Mouse (Mus musculus): ENCODE measurements around the gene Sla2. TPM values are rescaled to one million over a fixed set of nuclear protein-coding genes. Genes with fewer than 3 reads are reported as not detected.
"Not testable (repeated sequence)": the region's sequence is repeated elsewhere in the genome, so short reads cannot be mapped to it uniquely, and the experiment has no call there.

Gene Sla2
- polyA plus RNA-seq, 1 experiment from 2014 or later = 0.31 TPM

DNA sequence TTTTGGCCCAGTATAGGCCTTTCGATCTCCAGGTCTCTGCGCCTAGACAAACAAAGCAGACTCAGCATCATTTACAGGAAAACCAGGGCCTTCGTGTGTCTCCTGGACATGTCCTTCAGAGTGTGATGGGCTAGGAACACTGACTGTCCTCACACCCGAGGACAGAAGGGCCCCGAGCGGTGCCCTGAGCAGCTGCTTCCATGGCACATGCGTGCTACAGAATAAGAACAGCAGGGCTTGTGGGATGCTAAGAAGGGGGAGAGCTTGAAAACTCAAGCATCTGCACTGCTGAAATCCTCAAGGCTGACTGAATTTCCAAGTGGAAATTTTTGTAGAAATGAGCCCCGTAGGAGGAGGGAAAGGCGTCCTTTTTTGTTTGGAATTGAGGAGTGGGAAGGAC, 10.0 kb upstream of the Sla2 start:
- Histone ChIP-seq H3K9me3 (no peaks in the 10 kb centered on the region), H3K4me2 (no peak overlapping the region), H3K36me3 (no peaks in the 10 kb centered on the region), H3K9ac (no peak overlapping the region), H3K27me3 (no peaks in the 10 kb centered on the region), H3K4me3 (no peak overlapping the region), H3K4me1 (replicated peaks) (peaks cover 10% of the 10 kb centered on the region), H3K27ac (no peak overlapping the region)
- WGBS = 90% methylated on average over 9 of the region's 9 CpGs
- no peak for ATAC-seq (ENCODE audit: low FRiP score)

DNA sequence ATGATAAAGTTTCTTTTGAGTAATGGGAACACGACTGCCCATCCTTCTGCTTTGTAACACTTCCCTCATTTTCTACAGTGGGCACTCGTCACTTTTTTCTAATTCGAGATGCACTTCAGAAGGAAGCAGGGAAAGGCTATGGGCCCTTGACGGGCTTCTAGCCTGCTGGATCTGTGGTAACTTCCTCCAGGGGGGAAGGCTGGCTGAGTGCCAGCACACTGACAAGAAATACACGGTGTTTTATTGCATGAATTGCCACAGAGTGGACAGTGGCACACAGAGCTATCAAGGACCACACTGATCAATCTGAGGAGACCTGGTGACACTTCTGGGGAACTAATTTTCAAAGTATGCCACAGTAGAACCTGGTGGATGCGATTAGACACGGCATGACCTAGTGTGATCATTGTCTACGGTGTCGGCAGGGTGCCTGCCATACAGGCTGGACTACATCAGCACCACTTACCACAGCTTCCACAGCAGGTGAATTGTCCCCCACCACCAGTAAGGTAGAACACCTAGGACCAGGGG, 9.5 kb upstream of the Sla2 start:
- no peak overlapping the region for H3K27ac ChIP-seq
- H3K9ac ChIP-seq = no peak overlapping the region
- 76% methylated on average over 9 of the region's 9 CpGs for WGBS
- H3K4me2 ChIP-seq = no peak overlapping the region
- H3K9me3 ChIP-seq = no peaks in the 10 kb centered on the region
- H3K4me3 ChIP-seq = no peak overlapping the region
- H3K4me1 ChIP-seq (replicated peaks) = peaks cover 14% of the 10 kb centered on the region
- H3K27me3 ChIP-seq = no peaks in the 10 kb centered on the region
- ATAC-seq (ENCODE audit: low FRiP score) = no peak
- H3K36me3 ChIP-seq = no peaks in the 10 kb centered on the region

DNA sequence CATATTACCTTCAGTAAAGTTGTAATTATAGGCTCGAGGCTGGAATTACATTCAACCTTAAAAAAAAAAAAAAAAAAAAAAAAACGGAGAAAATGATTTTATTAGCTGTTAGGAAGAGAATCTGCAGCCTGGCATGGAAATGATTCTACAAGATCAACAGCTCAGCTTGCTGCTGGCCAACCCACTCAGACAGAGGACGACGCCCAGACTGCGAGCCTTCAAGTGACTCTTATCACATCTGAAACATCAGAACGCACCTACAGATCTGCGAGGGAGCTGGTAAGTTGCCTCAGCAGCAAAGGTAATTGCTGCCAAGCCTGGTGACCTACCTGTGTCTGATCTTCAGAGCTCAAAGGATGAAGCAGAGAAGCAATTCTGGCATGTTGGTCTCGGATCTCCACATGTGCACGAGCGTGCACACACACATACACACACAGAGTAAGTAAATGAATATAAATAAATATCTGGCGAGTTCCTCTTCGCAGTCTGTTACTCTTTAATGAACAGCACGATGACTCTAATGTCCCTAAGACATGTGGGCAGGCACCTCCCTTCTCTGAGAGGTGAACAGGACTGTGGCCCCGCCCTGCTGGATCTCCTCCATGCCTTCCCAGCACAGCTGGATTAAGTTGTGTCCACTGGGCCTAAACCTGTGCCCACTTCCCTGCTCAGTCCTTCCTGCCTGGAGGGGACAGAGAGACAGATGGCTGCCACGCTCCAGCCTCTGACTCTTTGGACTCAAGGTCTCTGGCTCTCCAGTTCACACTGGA, 7.7 kb upstream of the Sla2 start:
- Histone ChIP-seq H3K9ac (no peak overlapping the region), H3K4me2 (no peak overlapping the region), H3K27ac (no peak overlapping the region), H3K36me3 (no peaks in the 10 kb centered on the region), H3K9me3 (no peaks in the 10 kb centered on the region), H3K4me3 (no peak overlapping the region), H3K27me3 (no peaks in the 10 kb centered on the region), H3K4me1 (replicated peaks) (peaks cover 14% of the 10 kb centered on the region)
- ATAC-seq (ENCODE audit: low FRiP score) = no peak
- 87% methylated on average over 15 of the region's 15 CpGs for WGBS

DNA sequence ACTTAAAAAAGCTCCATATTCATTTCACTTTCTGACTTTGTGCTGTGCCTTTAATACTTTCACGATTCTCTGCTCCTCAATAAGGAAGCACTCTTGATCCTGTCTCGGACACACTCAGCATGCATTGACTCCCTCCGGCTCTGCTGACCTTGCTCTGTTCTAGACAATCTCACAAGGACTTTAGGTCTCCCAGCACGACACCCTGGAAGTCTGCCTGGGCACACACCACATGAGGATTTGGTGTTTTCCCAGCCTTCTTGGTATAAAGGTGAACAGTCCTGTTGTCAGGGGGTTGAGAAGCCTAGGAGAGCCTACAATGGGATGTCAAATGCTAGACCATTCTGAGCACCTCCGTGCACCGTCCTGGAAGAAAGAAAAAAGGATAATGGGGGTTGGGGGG, 5.8 kb upstream of the Sla2 start:
- no peak for ATAC-seq (ENCODE audit: low FRiP score)
- peaks cover 14% of the 10 kb centered on the region for H3K4me1 ChIP-seq (replicated peaks)
- no peak overlapping the region for H3K4me2 ChIP-seq
- H3K9ac ChIP-seq = no peak overlapping the region
- no peaks in the 10 kb centered on the region for H3K36me3 ChIP-seq
- no peaks in the 10 kb centered on the region for H3K9me3 ChIP-seq
- H3K27me3 ChIP-seq = no peaks in the 10 kb centered on the region
- WGBS = 62% methylated on average over 6 of the region's 6 CpGs
- H3K27ac ChIP-seq = no peak overlapping the region; the same call in 1 of the 2 replicates
- no peak overlapping the region for H3K4me3 ChIP-seq

DNA sequence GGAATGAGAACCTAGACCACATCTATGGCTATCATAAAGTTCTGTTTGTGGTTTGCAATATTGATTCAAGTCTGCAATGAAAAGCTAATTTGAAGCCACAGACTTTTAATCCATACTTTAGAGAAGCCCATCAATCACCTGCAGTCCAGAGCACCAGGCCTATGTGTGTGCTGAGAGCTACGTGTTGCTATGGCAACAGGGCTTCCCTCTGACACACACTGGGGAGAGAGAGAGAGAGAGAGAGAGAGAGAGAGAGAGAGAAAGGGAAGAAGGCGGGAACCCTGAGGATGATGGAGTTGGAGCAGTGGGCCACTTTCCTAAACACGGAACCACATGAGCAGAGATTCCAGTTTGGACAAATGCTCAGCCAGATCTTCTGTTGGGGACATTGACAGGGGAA, 5.2 kb upstream of the Sla2 start:
- Histone ChIP-seq H3K36me3 (no peaks in the 10 kb centered on the region), H3K27ac (no peak overlapping the region; the same call in 1 of the 2 replicates), H3K27me3 (no peaks in the 10 kb centered on the region), H3K4me3 (no peak overlapping the region), H3K4me2 (no peak overlapping the region), H3K4me1 (replicated peaks) (peaks cover 14% of the 10 kb centered on the region), H3K9ac (no peak overlapping the region), H3K9me3 (no peaks in the 10 kb centered on the region)
- 17% methylated on average over 3 of the region's 3 CpGs for WGBS
- ATAC-seq (ENCODE audit: low FRiP score) = 0 out of 2 replicates have a peak, but pooled peaks have one; percentile 57

DNA sequence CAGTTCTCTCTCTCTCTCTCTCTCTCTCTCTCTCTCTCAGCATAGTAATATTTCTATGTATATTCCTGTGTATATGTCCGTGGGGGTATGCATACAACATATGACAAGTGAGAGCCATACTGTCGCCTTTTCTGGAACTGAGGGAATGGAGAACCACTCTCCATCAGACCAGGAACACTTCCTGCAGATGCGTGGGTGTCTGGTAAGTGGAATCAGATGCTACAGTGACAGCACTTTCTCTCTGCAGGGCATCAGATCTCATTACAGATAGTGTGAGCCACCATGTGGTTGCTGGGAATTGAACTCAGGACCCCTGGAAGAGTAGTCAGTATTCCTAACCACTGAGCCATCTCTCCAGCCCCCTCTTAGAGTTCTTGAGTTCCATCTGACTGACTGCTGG, 1.5 kb upstream of the Sla2 start:
- Histone ChIP-seq H3K27me3 (no peaks in the 10 kb centered on the region), H3K9ac (no peak overlapping the region), H3K4me3 (no peak overlapping the region), H3K9me3 (no peaks in the 10 kb centered on the region), H3K4me2 (no peak overlapping the region), H3K27ac (no peak overlapping the region), H3K36me3 (no peaks in the 10 kb centered on the region), H3K4me1 (replicated peaks) (peaks cover 14% of the 10 kb centered on the region)
- ATAC-seq (ENCODE audit: low FRiP score) = no peak
- 72% methylated on average over 3 of the region's 3 CpGs for WGBS

DNA sequence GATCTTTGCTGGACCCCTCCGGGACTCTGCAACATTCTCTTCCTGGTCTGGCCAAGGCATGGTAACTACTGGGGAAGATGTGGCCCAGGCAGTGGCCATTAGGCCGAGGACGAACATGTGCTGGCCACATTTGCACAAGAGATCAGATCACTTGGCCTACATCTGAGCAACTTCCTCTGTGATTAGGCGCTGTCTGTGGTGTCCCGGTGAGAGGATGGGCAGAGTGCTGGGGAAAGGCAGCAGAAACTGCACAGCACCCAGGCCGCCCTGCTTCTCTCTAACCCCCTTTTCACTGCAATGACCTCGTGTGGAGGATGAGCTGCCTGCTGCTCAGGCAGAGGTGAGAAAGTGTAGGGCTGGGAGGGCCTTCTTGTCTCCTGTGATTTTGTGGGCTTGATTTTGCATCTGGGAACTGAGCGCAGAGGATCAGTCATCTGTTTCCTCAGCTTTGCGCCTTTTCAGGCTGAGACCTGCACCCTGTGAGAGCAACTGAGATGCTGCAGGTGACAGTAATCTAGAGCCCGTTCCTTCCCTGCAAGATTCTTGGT, 834 bp downstream of the Sla2 start:
- Histone ChIP-seq H3K4me1 (replicated peaks) (no peaks in the 10 kb centered on the region), H3K36me3 (no peaks in the 10 kb centered on the region), H3K4me2 (no peak overlapping the region), H3K9me3 (no peaks in the 10 kb centered on the region), H3K9ac (no peak overlapping the region), H3K27me3 (no peaks in the 10 kb centered on the region), H3K4me3 (no peak overlapping the region), H3K27ac (no peak overlapping the region)
- ATAC-seq (ENCODE audit: low FRiP score) = no peak
- 83% methylated on average over 10 of the region's 10 CpGs for WGBS

DNA sequence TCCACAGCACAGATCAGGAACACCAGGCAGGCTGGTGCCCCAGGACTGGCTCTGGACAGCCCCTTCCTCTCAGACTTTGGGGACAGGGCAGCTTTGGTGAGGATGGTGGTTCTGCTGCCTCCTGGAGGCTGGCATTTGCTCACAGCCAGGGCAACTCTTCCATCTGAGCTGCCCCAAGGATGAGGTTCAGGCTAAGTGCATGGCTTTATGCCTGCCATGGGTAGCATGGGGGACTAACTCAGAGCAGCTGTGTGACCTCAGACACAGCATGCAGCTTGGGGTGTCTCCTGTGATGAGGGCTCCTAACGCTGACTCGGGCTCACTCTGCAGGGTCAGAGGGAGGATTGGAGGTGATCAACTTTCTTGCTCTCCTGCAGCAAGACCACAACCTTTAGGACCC, 1.3 kb downstream of the Sla2 start:
- not testable (repeated sequence) for H3K4me1 ChIP-seq (replicated peaks); H3K9ac ChIP-seq; H3K27ac ChIP-seq; ATAC-seq (ENCODE audit: low FRiP score); H3K9me3 ChIP-seq; H3K4me2 ChIP-seq; H3K36me3 ChIP-seq; H3K27me3 ChIP-seq; H3K4me3 ChIP-seq
- WGBS = 79% methylated on average over 2 of the region's 2 CpGs

DNA sequence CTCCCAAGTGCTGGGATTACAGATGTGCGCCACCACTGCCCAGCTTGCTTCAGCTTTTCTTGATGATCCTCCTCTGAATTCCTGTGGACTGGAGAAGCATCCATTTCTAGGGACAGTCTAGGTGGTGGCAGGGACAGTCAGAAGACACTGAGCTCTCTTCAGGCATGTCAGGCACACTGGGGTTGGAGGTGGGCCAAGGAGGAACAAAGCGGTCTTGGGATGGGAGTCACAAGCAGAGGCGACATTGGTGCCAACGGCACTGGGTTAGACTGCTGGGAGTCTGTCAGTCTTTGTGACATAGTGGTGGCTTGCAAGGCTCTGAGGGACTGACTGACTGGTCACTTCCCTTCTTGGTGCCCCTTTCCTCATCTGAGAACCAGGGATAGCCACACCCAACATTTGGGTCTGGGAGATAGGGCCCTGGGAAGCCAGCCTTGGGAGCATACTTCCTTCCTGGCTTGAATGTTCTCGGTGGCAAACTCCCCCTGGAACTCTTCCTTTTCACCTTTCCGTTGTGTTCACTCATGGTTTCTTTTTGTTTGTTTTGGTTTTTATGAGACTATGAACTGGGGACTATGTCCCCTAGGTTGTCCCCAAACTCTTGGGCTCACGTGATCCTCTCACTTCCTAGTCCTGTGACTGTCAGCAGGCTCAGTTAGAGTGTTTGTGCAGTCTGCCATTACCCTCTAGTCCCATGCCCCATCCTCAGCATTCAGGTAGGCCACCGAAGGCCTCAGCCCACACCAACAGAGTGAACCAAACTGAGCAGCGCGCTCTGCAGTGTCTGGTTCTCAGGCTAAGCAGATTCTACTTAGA, 2.4 kb downstream of the Sla2 start:
- WGBS = 89% methylated on average over 10 of the region's 10 CpGs
- Histone ChIP-seq H3K4me1 (replicated peaks) (no peaks in the 10 kb centered on the region), H3K9me3 (no peaks in the 10 kb centered on the region), H3K27me3 (no peaks in the 10 kb centered on the region), H3K4me2 (no peak overlapping the region), H3K27ac (no peak overlapping the region), H3K4me3 (no peak overlapping the region), H3K9ac (no peak overlapping the region), H3K36me3 (no peaks in the 10 kb centered on the region)
- ATAC-seq (ENCODE audit: low FRiP score) = no peak

DNA sequence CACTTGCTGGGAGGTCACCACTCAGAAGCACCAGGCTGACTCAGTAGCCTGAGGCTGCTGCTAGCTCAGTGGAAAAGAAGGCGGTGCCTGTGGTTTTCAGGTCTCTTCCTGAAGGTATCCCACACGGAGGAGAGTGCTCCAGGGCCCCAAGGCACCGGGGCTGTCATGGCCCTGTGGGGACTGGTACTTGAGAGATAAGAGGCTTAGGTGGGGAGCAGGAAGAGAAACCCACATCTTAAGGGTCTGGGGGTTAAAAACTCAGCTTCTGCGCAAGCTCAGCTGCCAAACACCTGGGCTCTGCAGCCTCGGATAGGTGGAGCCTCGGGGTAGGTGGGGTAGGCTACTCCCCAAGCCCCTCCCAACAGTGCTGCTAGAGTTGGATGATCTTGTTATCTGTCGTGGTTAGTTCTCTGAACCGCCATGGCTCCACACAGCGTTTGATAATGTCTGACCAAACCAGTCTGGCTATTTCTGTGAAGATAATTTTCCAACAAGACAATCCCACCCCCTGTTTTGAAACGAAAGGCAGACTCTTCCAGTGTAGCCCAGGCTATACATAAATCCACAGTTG, 4.5 kb downstream of the Sla2 start:
- Histone ChIP-seq H3K9ac (no peak overlapping the region), H3K4me2 (no peak overlapping the region), H3K36me3 (no peaks in the 10 kb centered on the region), H3K27me3 (no peaks in the 10 kb centered on the region), H3K9me3 (no peaks in the 10 kb centered on the region), H3K4me1 (replicated peaks) (no peaks in the 10 kb centered on the region), H3K4me3 (no peak overlapping the region), H3K27ac (no peak overlapping the region)
- no peak for ATAC-seq (ENCODE audit: low FRiP score)
- 50% methylated on average over 10 of the region's 10 CpGs for WGBS

DNA sequence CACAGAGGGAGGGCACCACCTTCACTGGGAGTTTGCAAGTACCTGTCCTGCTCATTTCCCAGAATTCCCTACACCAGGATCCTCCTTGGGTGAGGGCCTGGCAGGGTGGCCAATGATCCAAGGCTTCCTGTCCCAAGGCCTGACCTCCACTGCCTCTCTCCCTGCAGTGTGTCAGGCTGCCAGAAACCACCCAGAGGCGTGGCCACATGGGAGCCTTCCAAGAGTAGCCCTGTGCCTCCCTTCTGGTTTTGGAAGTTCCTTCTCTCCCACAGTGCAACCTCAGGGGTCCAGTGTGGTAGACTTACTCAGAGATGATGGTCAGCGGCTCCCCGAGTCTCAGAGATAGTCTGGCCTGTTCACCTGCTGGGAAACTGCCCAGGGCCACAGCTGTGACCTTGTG, 7.5 kb downstream of the Sla2 start:
- no peaks in the 10 kb centered on the region for H3K27me3 ChIP-seq
- H3K9ac ChIP-seq = no peak overlapping the region
- H3K36me3 ChIP-seq = peaks cover 11% of the 10 kb centered on the region
- WGBS = 87% methylated on average over 3 of the region's 3 CpGs
- no peaks in the 10 kb centered on the region for H3K4me1 ChIP-seq (replicated peaks)
- H3K4me2 ChIP-seq = no peak overlapping the region
- no peaks in the 10 kb centered on the region for H3K9me3 ChIP-seq
- H3K4me3 ChIP-seq = no peak overlapping the region
- ATAC-seq (ENCODE audit: low FRiP score) = no peak
- H3K27ac ChIP-seq = no peak overlapping the region

DNA sequence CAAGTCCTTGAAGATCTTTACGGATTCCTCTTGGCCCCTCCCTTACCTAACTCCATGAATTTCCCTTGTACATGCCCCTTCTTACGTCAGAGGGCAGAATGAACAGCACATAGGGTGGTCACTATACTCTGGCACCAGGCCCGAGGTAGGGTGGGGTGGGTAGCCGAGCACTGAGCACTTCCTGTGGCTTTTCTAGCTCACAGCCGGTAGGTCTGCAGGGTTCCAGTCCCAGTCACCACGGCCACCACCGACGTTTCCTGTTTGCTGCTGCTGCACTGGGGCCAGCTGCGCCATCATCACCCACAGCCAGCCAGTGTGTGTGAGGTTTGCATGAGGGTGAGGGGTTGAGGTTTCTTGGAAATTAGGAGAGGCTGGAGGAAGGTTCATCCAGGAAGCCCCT, 9.3 kb downstream of the Sla2 start:
- no peak for ATAC-seq (ENCODE audit: low FRiP score)
- H3K4me3 ChIP-seq = no peak overlapping the region
- 71% methylated on average over 9 of the region's 9 CpGs for WGBS

More for the DNA sequence above, 9.3 kb downstream of the Sla2 start:
- Histone ChIP-seq H3K9me3 (no peaks in the 10 kb centered on the region), H3K9ac (no peak overlapping the region), H3K4me2 (no peak overlapping the region), H3K4me1 (replicated peaks) (no peaks in the 10 kb centered on the region), H3K27me3 (no peaks in the 10 kb centered on the region), H3K27ac (no peak overlapping the region), H3K36me3 (peaks cover 29% of the 10 kb centered on the region)
